Mouse (Mus musculus) limb, embryonic 14.5 days (tissue): ENCODE results near the gene Pgm2. TPM values are rescaled to one million over a fixed set of nuclear protein-coding genes. Genes with fewer than 3 reads are reported as not detected.

Experiments used
- ATAC-seq: fragments of 200-750 bp; cut with Nextera tagmentation; 2 replicates; pipeline ENCODE4 v1.8.0; 2017; ENCODE audit warnings: low read depth, moderate number of reproducible peaks, moderate TSS enrichment; ENCODE audit not compliant: low FRiP score
- DNase-seq: peaks from one replicate; pipeline ENCODE4 v3.0.0-alpha.2; 2015; ENCODE audit warnings: low spot score
- H3K27ac ChIP-seq: fragments of 300-500 bp; sonication (generic); replicated peaks from 2 replicates; pipeline ENCODE4 v1.5.1; 2014; ENCODE audit warnings: low read depth, mild to moderate bottlenecking, low read length, moderate library complexity, mixed read lengths
- H3K27me3 ChIP-seq: fragments of 300-500 bp; sonication (generic); 2 replicates; pipeline ENCODE4 v1.6.1; 2014; ENCODE audit warnings: low read length, mixed read lengths; ENCODE audit not compliant: control insufficient read depth, insufficient read depth
- H3K36me3 ChIP-seq: fragments of 300-500 bp; sonication (generic); 2 replicates; pipeline ENCODE4 v1.6.1; 2014; ENCODE audit warnings: mild to moderate bottlenecking, low read length, moderate library complexity, mixed read lengths; ENCODE audit not compliant: control insufficient read depth, insufficient read depth
- H3K4me1 ChIP-seq: fragments of 300-500 bp; sonication (generic); 2 replicates; pipeline ENCODE4 v1.6.1; 2014; ENCODE audit warnings: antibody characterized with exemption, low read length, mixed read lengths; ENCODE audit not compliant: control insufficient read depth, insufficient read depth
- H3K4me2 ChIP-seq: fragments of 300-500 bp; sonication (generic); replicated peaks from 2 replicates; pipeline ENCODE4 v1.6.1; 2014; ENCODE audit warnings: low read depth, mild to moderate bottlenecking, low read length, moderate library complexity; ENCODE audit not compliant: severe bottlenecking
- H3K4me3 ChIP-seq: fragments of 300-500 bp; sonication (generic); replicated peaks from 2 replicates; pipeline ENCODE4 v1.5.1; 2014; ENCODE audit warnings: low read length
- H3K9ac ChIP-seq: fragments of 300-500 bp; sonication (generic); 2 replicates; pipeline ENCODE4 v1.6.1; 2014; ENCODE audit warnings: mild to moderate bottlenecking, low read depth, low read length, moderate library complexity; ENCODE audit not compliant: severe bottlenecking
- H3K9me3 ChIP-seq: fragments of 300-500 bp; sonication (generic); 2 replicates; pipeline ENCODE4 v1.6.1; 2016; ENCODE audit warnings: low read length; ENCODE audit not compliant: control insufficient read depth
- POLR2A ChIP-seq: fragments of 200-500 bp; IDR thresholded peaks from 2 replicates; pipeline ENCODE4 v1.8.0; 2012; ENCODE audit warnings: inconsistent platforms, mild to moderate bottlenecking, moderate library complexity, borderline replicate concordance; ENCODE audit not compliant: insufficient read depth, insufficient read length; ENCODE audit errors: extremely low read depth
- WGBS: fragments of 180-500 bp; shearing (Covaris S2); extraction: QIAGEN DNeasy Blood & Tissue Kit; methylation state at CpG from one replicate; pipeline ENCODE4 v1.1.7; 2014; 5-methylcytosine and 5-hydroxymethylcytosine counted together
- polyA plus RNA-seq, 2 experiments: library from polyadenylated mRNA; depleted of rRNA in 1 of 2; stranded (reverse) in 1 of 2; unstranded in 1 of 2; fragments of >200 nt; fragmentation: Nextera tagmentation in 1 of 2; extraction: Ambion mirVana in 1 of 2; gene quantifications; 2 replicates each; pipeline versions ENCODE4 v1.2.1 to v1.2.3; 2012 to 2014

Pgm2 gene
- polyA plus RNA-seq, 2 experiments = 26.4 to 26.5 TPM

DNA sequence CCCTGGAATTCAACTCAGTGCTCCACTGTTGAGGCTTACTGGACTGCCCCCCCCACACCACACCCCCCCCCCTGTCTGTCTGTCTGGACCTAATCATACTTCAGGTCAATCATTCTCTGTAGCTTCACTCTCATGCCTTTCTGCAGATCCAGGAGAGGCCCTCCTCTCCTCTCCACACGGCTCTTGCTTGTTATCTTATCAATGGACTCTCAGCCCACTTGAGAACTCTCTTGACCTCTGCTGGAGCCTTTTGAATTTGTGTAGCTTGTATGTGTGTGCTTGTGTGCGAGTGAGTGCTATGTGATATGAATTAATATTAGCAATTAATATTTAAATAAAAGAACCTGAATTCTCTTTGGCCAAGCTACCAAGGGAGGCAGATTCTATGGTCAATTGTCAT, 26.6 kb upstream of the Pgm2 start:
- H3K9me3 ChIP-seq = no peaks in the 10 kb centered on the region
- WGBS = 89% methylated on average over 2 of the region's 2 CpGs
- no peak for TF ChIP-seq POLR2A
- no peaks in the 10 kb centered on the region for H3K27me3 ChIP-seq
- H3K4me2 ChIP-seq = no peak overlapping the region
- no peak overlapping the region for H3K9ac ChIP-seq
- H3K27ac ChIP-seq = no peak overlapping the region
- ATAC-seq (no peak), DNase-seq (no peak)
- H3K4me3 ChIP-seq = no peak overlapping the region
- H3K36me3 ChIP-seq = no peaks in the 10 kb centered on the region
- H3K4me1 ChIP-seq = peaks cover 3% of the 10 kb centered on the region; the same call in 1 of the 2 replicates

DNA sequence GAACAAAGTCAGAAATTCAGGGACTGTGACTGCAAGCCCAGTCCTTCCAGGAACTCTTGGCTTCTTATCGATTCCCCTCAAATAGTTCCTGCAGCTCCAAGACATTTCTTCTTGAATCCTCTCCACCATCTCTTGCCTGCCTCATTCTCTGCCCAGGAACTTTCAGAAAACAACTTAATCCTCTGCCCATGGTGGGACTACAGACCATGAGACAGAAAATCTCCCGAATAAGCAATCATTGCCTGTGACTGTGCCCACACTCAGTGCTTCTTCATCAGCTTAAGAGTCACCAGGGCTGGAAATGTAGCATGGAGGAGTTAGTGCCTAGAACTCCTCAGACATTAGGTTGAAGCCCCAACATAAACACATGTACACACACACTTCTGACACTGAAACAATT, 25.2 kb upstream of the Pgm2 start:
- Histone ChIP-seq H3K4me2 (no peak overlapping the region), H3K36me3 (no peaks in the 10 kb centered on the region), H3K4me1 (peaks cover 3% of the 10 kb centered on the region; the same call in 1 of the 2 replicates), H3K27ac (no peak overlapping the region), H3K9ac (no peak overlapping the region), H3K9me3 (no peaks in the 10 kb centered on the region), H3K27me3 (no peaks in the 10 kb centered on the region), H3K4me3 (no peak overlapping the region)
- 80% methylated on average over 2 of the region's 2 CpGs for WGBS
- DNase-seq (no peak), ATAC-seq (no peak)
- no peak for TF ChIP-seq POLR2A

DNA sequence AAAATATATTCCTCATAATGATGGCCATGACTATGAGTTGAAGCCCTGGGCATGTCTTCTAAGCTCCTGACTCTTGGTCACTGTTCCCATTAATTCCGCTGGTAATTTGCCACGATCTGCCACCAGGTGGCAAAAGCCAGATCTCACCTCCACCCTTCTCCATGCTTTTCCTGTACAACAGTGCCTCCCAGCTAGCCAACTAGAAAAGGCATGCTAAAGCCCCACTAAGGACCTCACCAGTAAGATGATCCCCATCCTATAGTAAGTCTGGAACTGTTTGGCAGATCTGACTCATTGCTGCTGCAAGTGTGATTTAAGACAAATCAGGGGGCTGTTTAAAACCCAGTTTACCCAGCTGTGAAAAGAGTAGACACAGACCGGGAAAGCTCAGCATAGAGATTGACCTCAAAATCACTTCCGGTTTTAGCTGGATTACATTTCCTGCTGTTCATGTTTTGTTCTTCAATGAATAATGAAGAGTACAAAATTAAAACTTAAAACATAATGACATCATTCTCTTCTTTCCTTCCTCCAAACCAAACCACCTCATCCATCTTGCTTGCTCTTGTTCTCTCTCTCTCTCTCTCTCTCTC, 22.6 kb upstream of the Pgm2 start:
- no peak for TF ChIP-seq POLR2A
- 19% methylated on average over 4 of the region's 4 CpGs for WGBS
- H3K9ac ChIP-seq = no peak overlapping the region
- H3K4me3 ChIP-seq = no peak overlapping the region
- no peaks in the 10 kb centered on the region for H3K36me3 ChIP-seq
- DNase-seq (peak; percentile 61), ATAC-seq (peak; percentile 88)
- H3K4me1 ChIP-seq = peaks cover 3% of the 10 kb centered on the region; the same call in 1 of the 2 replicates
- no peak overlapping the region for H3K27ac ChIP-seq
- no peak overlapping the region for H3K4me2 ChIP-seq
- no peaks in the 10 kb centered on the region for H3K27me3 ChIP-seq
- no peaks in the 10 kb centered on the region for H3K9me3 ChIP-seq

DNA sequence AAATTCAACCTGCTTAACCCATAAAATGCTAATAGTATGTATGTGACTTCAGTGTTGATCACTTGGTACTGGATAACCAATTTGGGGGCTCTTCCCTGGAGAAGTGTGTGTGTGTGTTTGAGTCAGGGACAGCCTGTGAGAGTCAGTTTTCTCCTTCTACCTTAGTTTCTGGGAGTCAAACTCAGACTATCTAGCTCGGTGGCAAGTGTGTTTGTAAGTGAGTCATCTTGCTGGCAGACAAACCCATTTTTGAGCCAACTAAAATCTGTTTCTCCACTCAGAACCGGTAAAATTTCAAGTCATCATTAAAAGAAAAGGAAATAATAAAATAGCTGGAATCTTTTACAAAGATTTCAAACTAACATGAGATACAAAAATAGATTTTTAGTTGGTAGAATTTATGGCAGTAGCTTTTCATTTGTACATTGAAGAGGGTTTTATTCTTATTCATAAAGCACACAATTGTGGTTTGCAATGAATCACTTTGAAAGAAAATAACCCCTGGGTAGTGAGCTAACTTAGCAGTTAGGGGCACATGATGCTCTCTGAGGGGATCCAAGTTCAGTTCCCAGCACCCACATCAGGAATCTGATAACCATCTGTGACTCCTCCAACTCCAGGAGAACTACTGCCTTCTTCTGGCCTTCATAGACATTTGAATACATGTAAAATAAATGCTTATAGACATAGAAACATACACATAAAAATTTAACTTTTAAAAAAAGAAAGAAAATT, 21.8 kb upstream of the Pgm2 start:
- TF ChIP-seq POLR2A = no peak
- 57% methylated on average over 2 of the region's 2 CpGs for WGBS
- H3K27me3 ChIP-seq = no peaks in the 10 kb centered on the region

DNA sequence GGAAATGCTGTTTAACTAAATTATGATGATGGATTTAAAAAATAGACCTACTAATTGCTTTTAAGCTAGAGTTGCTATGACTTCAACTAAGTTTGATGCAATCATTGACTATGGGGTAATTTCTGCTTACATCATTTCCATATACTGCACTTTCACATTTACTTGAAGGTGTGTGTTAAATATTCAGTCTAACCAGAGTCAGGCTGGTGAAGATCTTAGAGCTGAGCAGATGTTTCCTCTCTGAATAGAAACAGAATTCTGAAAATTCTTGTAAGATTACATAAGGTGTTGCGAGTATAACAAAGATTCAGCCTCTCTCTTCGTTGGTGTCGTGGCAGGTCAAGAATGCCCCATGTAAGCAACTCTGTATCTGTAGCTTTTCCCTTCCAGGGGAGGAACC, 18.3 kb upstream of the Pgm2 start:
- Histone ChIP-seq H3K4me1 (peaks cover 3% of the 10 kb centered on the region; the same call in 1 of the 2 replicates), H3K9me3 (no peaks in the 10 kb centered on the region), H3K9ac (no peak overlapping the region), H3K27me3 (no peaks in the 10 kb centered on the region), H3K27ac (no peak overlapping the region), H3K4me2 (no peak overlapping the region), H3K36me3 (no peaks in the 10 kb centered on the region), H3K4me3 (no peak overlapping the region)
- WGBS = 74% methylated on average over 3 of the region's 3 CpGs
- no peak for DNase-seq
- no peak for TF ChIP-seq POLR2A
- no peak for ATAC-seq

More for the DNA sequence above, 21.8 kb upstream of the Pgm2 start:
- Histone ChIP-seq H3K9ac (no peak overlapping the region), H3K4me1 (peaks cover 3% of the 10 kb centered on the region; the same call in 1 of the 2 replicates), H3K4me2 (no peak overlapping the region), H3K27ac (no peak overlapping the region), H3K9me3 (no peaks in the 10 kb centered on the region), H3K4me3 (no peak overlapping the region), H3K36me3 (no peaks in the 10 kb centered on the region)
- DNase-seq = no peak
- no peak for ATAC-seq
